Mouse (Mus musculus) lung, embryonic 15.5 days (tissue): ENCODE results near the gene Olfr532. TPM values are rescaled to one million over a fixed set of nuclear protein-coding genes. Genes with fewer than 3 reads are reported as not detected.
"Not testable (repeated sequence)": the region's sequence is repeated elsewhere in the genome, so short reads cannot be mapped to it uniquely, and the experiment has no call there.

ENCODE experiments used
- ATAC-seq: fragments of 200-750 bp; cut with Nextera tagmentation; 2 replicates; pipeline ENCODE4 v1.8.0; 2017; ENCODE audit warnings: moderate number of reproducible peaks, borderline replicate concordance; ENCODE audit not compliant: low FRiP score, low TSS enrichment; ENCODE audit errors: extremely low read depth
- H3K27ac ChIP-seq: fragments of 300-500 bp; sonication (generic); 2 replicates; pipeline ENCODE4 v1.5.1; 2015; ENCODE audit warnings: moderate library complexity, mild to moderate bottlenecking, inconsistent platforms
- H3K27me3 ChIP-seq: fragments of 300-500 bp; sonication (generic); 2 replicates; pipeline ENCODE4 v1.6.1; 2015; ENCODE audit warnings: inconsistent platforms
- H3K36me3 ChIP-seq: fragments of 300-500 bp; sonication (generic); 2 replicates; pipeline ENCODE4 v1.6.1; 2015; ENCODE audit warnings: inconsistent platforms
- H3K4me1 ChIP-seq: fragments of 300-500 bp; sonication (generic); 2 replicates; pipeline ENCODE4 v1.6.1; 2015; ENCODE audit warnings: inconsistent platforms
- H3K4me2 ChIP-seq: fragments of 300-500 bp; sonication (generic); 2 replicates; pipeline ENCODE4 v1.6.1; 2015; ENCODE audit warnings: inconsistent platforms, mild to moderate bottlenecking, moderate library complexity
- H3K4me3 ChIP-seq: fragments of 300-500 bp; sonication (generic); 2 replicates; pipeline ENCODE4 v1.5.1; 2015; ENCODE audit warnings: mild to moderate bottlenecking, inconsistent platforms
- H3K9ac ChIP-seq: fragments of 300-500 bp; sonication (generic); 2 replicates; pipeline ENCODE4 v1.6.1; 2015; ENCODE audit warnings: inconsistent platforms
- H3K9me3 ChIP-seq: fragments of 300-500 bp; sonication (generic); 2 replicates; pipeline ENCODE4 v1.6.1; 2016; ENCODE audit warnings: inconsistent platforms
- WGBS: fragments of 180-500 bp; shearing (Covaris S2); methylation state at CpG from one replicate; pipeline ENCODE4 v1.1.7; 2015; 5-methylcytosine and 5-hydroxymethylcytosine counted together
- polyA plus RNA-seq: library from polyadenylated mRNA; unstranded; fragments of >200 nt; fragmentation: Nextera tagmentation; extraction: Ambion mirVana; gene quantifications from 2 replicates; pipeline ENCODE4 v1.2.1, GENCODE M21; 2015

The Olfr532 gene
- polyA plus RNA-seq = not detected in 2 replicates

- Histone ChIP-seq H3K27me3 (no peaks in the 10 kb centered on the region), H3K27ac (no peak within 1 kb of the TSS), H3K4me1 (no peaks in the 10 kb centered on the region), H3K4me2 (no peak within 1 kb of the TSS), H3K9me3 (no peaks in the 10 kb centered on the region), H3K36me3 (no peaks in the 10 kb centered on the region), H3K9ac (no peak within 1 kb of the TSS), H3K4me3 (no peak within 1 kb of the TSS)
- ATAC-seq = no peak
- 95% methylated on average over 1 of the region's 1 CpGs for WGBS
Observed at GRCm38 (mm10) chr7:140421539-140421938, at the start of gene Olfr532. TSS of gene Olfr532 (minus strand) at chr7:140421639.

- H3K36me3 ChIP-seq, H3K4me3 ChIP-seq, H3K4me2 ChIP-seq, H3K9ac ChIP-seq, H3K4me1 ChIP-seq, H3K9me3 ChIP-seq, H3K27ac ChIP-seq, H3K27me3 ChIP-seq, ATAC-seq: not testable (repeated sequence)
- 43% methylated on average over 1 of the region's 1 CpGs for WGBS
Observed at GRCm38 (mm10) chr7:140463070-140463469, 41.6 kb upstream of the Olfr532 start, which contains the start of gene Olfr533. TSS of gene Olfr533 (plus strand) at chr7:140463370.

- no peak overlapping the region for H3K4me3 ChIP-seq
- no peak overlapping the region for H3K27ac ChIP-seq
- no peak overlapping the region for H3K9ac ChIP-seq
- H3K4me2 ChIP-seq = no peak overlapping the region
- no peaks in the 10 kb centered on the region for H3K9me3 ChIP-seq
- H3K4me1 ChIP-seq = no peaks in the 10 kb centered on the region
- WGBS = 74% methylated on average over 1 of the region's 1 CpGs
- H3K27me3 ChIP-seq = no peaks in the 10 kb centered on the region
- no peak for ATAC-seq
- H3K36me3 ChIP-seq = no peaks in the 10 kb centered on the region
Observed at GRCm38 (mm10) chr7:140443141-140443540, 21.7 kb upstream of the Olfr532 start.

- no peak within 1 kb of the TSS for H3K4me2 ChIP-seq
- H3K4me1 ChIP-seq = no peaks in the 10 kb centered on the region
- WGBS = 76% methylated on average over 1 of the region's 1 CpGs
- no peaks in the 10 kb centered on the region for H3K27me3 ChIP-seq
- no peak within 1 kb of the TSS for H3K27ac ChIP-seq
- no peak for ATAC-seq
- no peaks in the 10 kb centered on the region for H3K36me3 ChIP-seq
- H3K9ac ChIP-seq = no peak within 1 kb of the TSS
- H3K4me3 ChIP-seq = no peak within 1 kb of the TSS
- H3K9me3 ChIP-seq = no peaks in the 10 kb centered on the region
Observed at GRCm38 (mm10) chr7:140402818-140403217, 18.6 kb downstream of the Olfr532 start, which contains the start of gene Olfr531. TSS of gene Olfr531 (minus strand) at chr7:140402918.

- H3K4me3 ChIP-seq = no peak overlapping the region
- H3K4me1 ChIP-seq = no peaks in the 10 kb centered on the region
- no peaks in the 10 kb centered on the region for H3K27me3 ChIP-seq
- no peaks in the 10 kb centered on the region for H3K9me3 ChIP-seq
- H3K27ac ChIP-seq = no peak overlapping the region
- 92% methylated on average over 2 of the region's 2 CpGs for WGBS
- H3K9ac ChIP-seq = no peak overlapping the region
- no peak overlapping the region for H3K4me2 ChIP-seq
- H3K36me3 ChIP-seq = no peaks in the 10 kb centered on the region
- no peak for ATAC-seq
Observed at GRCm38 (mm10) chr7:140376911-140377310, 44.5 kb downstream of the Olfr532 start.

GRCm38 (mm10) chr7:140376231-140376630 is 45.2 kb downstream of the Olfr532 start, which contains the start of gene Olfr530:
TSS of gene Olfr530 (minus strand) at chr7:140376331.
- Histone ChIP-seq H3K9ac (no peak within 1 kb of the TSS), H3K9me3 (no peaks in the 10 kb centered on the region), H3K4me1 (no peaks in the 10 kb centered on the region), H3K27ac (no peak within 1 kb of the TSS), H3K4me3 (no peak within 1 kb of the TSS), H3K36me3 (no peaks in the 10 kb centered on the region), H3K27me3 (no peaks in the 10 kb centered on the region), H3K4me2 (no peak within 1 kb of the TSS)
- ATAC-seq = no peak
- 33% methylated on average over 1 of the region's 1 CpGs for WGBS

GRCm38 (mm10) chr7:140374300-140374699 is 47.1 kb downstream of the Olfr532 start:
- H3K9ac ChIP-seq = no peak overlapping the region
- no peaks in the 10 kb centered on the region for H3K36me3 ChIP-seq
- no peak overlapping the region for H3K27ac ChIP-seq
- H3K9me3 ChIP-seq = no peaks in the 10 kb centered on the region
- H3K4me2 ChIP-seq = no peak overlapping the region
- no peaks in the 10 kb centered on the region for H3K27me3 ChIP-seq
- no peaks in the 10 kb centered on the region for H3K4me1 ChIP-seq
- no peak overlapping the region for H3K4me3 ChIP-seq
- no peak for ATAC-seq
- 64% methylated on average over 4 of the region's 4 CpGs for WGBS

Other genes starting within 250 kb of the Olfr532 start
- not detected in 2 replicates for gene Olfr523, start 248.4 kb downstream of the Olfr532 start, polyA plus RNA-seq
- 0.05 TPM in 1 of 2 replicates, not detected in the other for gene Olfr524, start 215.7 kb downstream of the Olfr532 start, polyA plus RNA-seq
- 0.44 and 3.1 TPM in 2 replicates for gene Cd163l1, start 203.4 kb downstream of the Olfr532 start, polyA plus RNA-seq
- 0.19 TPM in 1 of 2 replicates, not detected in the other for gene 5830411N06Rik, start 174.4 kb downstream of the Olfr532 start, polyA plus RNA-seq
- not detected in 2 replicates for gene Olfr525, start 100.8 kb downstream of the Olfr532 start, polyA plus RNA-seq
- not detected in 2 replicates for gene Olfr527, start 87.6 kb downstream of the Olfr532 start, polyA plus RNA-seq
- not detected in 2 replicates for gene Olfr60, start 60.0 kb downstream of the Olfr532 start, polyA plus RNA-seq
- not detected in 2 replicates for gene Olfr530, start 45.3 kb downstream of the Olfr532 start, polyA plus RNA-seq
- not detected in 2 replicates for gene Olfr531, start 18.7 kb downstream of the Olfr532 start, polyA plus RNA-seq
- not detected in 2 replicates for gene Olfr533, start 41.7 kb upstream of the Olfr532 start, polyA plus RNA-seq
- gene Olfr535, start 62.6 kb upstream of the Olfr532 start, polyA plus RNA-seq = not detected in 2 replicates
- gene Olfr536, start 85.8 kb upstream of the Olfr532 start, polyA plus RNA-seq = not detected in 2 replicates
- not detected in 2 replicates for gene Olfr538, start 146.2 kb upstream of the Olfr532 start, polyA plus RNA-seq
- not detected in 2 replicates for gene Olfr46, start 179.6 kb upstream of the Olfr532 start, polyA plus RNA-seq
- gene Olfr61, start 207.3 kb upstream of the Olfr532 start, polyA plus RNA-seq = not detected in 2 replicates
- gene Olfr53, start 224.8 kb upstream of the Olfr532 start, polyA plus RNA-seq = not detected in 2 replicates
- not detected in 2 replicates for gene Olfr539, start 238.3 kb upstream of the Olfr532 start, polyA plus RNA-seq